Mouse (Mus musculus) hindlimb bud, embryonic 11.5 days (tissue): Measurements from ENCODE around the gene Churc1.
"Not testable (repeated sequence)": the region's sequence is repeated elsewhere in the genome, so short reads cannot be mapped to it uniquely, and the experiment has no call there.

Experiments
- DNase-seq: peaks from one replicate; pipeline ENCODE4 v3.0.0-alpha.2; 2012; ENCODE audit warnings: low read depth, low spot score; ENCODE audit errors: extremely low spot score

The Churc1 gene

GRCm38 (mm10) chr12:76792540-76792939, 27.2 kb downstream of the Churc1 start:
- not testable (repeated sequence) for DNase-seq

GRCm38 (mm10) chr12:76795350-76795749, 30.0 kb downstream of the Churc1 start, which contains the start of gene Gpx2:
Gpx2 (minus strand) TSS chr12:76795554.
- no peak for DNase-seq

- no peak for DNase-seq
Observed at GRCm38 (mm10) chr12:76796938-76797539, 31.7 kb downstream of the Churc1 start.

GRCm38 (mm10) chr12:76798008-76798720, 32.8 kb downstream of the Churc1 start:
- no peak for DNase-seq

GRCm38 (mm10) chr12:76803028-76803427, 37.7 kb downstream of the Churc1 start:
- no peak for DNase-seq

GRCm38 (mm10) chr12:76803700-76804252, 38.4 kb downstream of the Churc1 start:
- peak; percentile 24 for DNase-seq

GRCm38 (mm10) chr12:76805056-76805811, 39.9 kb downstream of the Churc1 start:
- DNase-seq = no peak

- no peak for DNase-seq
Observed at GRCm38 (mm10) chr12:76807796-76808195, 42.5 kb downstream of the Churc1 start.

- no peak for DNase-seq
Observed at GRCm38 (mm10) chr12:76810491-76810890, 45.2 kb downstream of the Churc1 start.

GRCm38 (mm10) chr12:76811006-76811405, 45.7 kb downstream of the Churc1 start:
- DNase-seq = no peak

- DNase-seq = no peak
Observed at GRCm38 (mm10) chr12:76813543-76813942, 48.2 kb downstream of the Churc1 start.

- no peak for DNase-seq
Observed at GRCm38 (mm10) chr12:76814120-76814519, 48.8 kb downstream of the Churc1 start.

GRCm38 (mm10) chr12:76816720-76817119, 51.4 kb downstream of the Churc1 start:
- DNase-seq = no peak

- DNase-seq = no peak
Observed at GRCm38 (mm10) chr12:76817176-76817575, 51.8 kb downstream of the Churc1 start.

- DNase-seq = no peak
Observed at GRCm38 (mm10) chr12:76818120-76818519, 52.8 kb downstream of the Churc1 start.

GRCm38 (mm10) chr12:76818908-76819307, 53.6 kb downstream of the Churc1 start:
- DNase-seq = no peak

GRCm38 (mm10) chr12:76819816-76820215, 54.5 kb downstream of the Churc1 start:
- DNase-seq = no peak

GRCm38 (mm10) chr12:76820615-76821014, 55.3 kb downstream of the Churc1 start:
- no peak for DNase-seq

GRCm38 (mm10) chr12:76822002-76822650, 56.8 kb downstream of the Churc1 start:
- no peak for DNase-seq

GRCm38 (mm10) chr12:76822651-76823041, 57.3 kb downstream of the Churc1 start, which contains the start of gene Rab15:
Rab15 (minus strand) TSS chr12:76822908.
- DNase-seq = no peak

- no peak for DNase-seq
Observed at GRCm38 (mm10) chr12:76825283-76825682, 59.9 kb downstream of the Churc1 start.
